Mouse (Mus musculus): ENCODE measurements around the gene Hist1h2bb. TPM values are rescaled to one million over a fixed set of nuclear protein-coding genes. Genes with fewer than 3 reads are reported as not detected.

The Hist1h2bb gene
- total and polyA plus RNA-seq, 3 experiments, result 0.53 to 2,852 (median 54.6) TPM

DNA sequence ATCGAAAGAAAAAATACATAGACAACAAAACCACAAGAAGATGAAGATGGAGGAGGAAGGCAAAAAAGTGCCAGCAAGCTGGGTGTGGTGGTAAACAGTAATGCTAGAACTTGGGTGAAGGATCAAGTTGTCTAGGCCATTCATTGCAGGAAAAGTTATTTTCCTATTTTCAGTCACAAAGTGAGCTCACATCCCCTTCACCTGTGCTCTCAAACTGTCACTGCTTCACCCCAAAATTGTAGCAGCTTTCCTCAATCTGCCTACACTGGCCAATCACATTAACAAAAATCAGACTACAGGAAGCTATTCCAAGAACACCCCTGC lies 13.3 kb downstream of the Hist1h2bb start:
- peak overlapping the region; percentile 84 for H3K27ac ChIP-seq (ENCODE audit: insufficient read depth, low read depth)
- peak overlapping the region; percentile 45 to 49 (median 48) for H3K4me3 ChIP-seq (replicated peaks in 1 of 3; ENCODE audit: low read depth in 2 of 3, low read length in 2 of 3, poor library complexity in 1 of 3)
- TF ChIP-seq SIN3A (IDR thresholded peaks at IDR 0.05; ENCODE audit: low read length) (peak; percentile 40; the same call in 1 of the 2 replicates), CHD2 (IDR thresholded peaks at IDR 0.05; ENCODE audit: low read length) (0 out of 2 replicates have a peak, but pooled peaks have one; percentile 10), KAT2A (IDR thresholded peaks at IDR 0.05; ENCODE audit: insufficient replicate concordance, low read length) (0 out of 2 replicates have a peak, but pooled peaks have one; percentile 33), RCOR1 (conservative IDR thresholded peaks at IDR 0.05; ENCODE audit: low read depth, low read length) (peak; percentile 29; the same call in 1 of the 2 replicates), EP300 (IDR thresholded peaks at IDR 0.05; ENCODE audit: low read length) (peak; percentile 43; the same call in 1 of the 2 replicates), CHD1 (IDR thresholded peaks at IDR 0.05; ENCODE audit: low read depth, low read length) (no peak), ELF1 (IDR thresholded peaks at IDR 0.05; ENCODE audit: low read depth, low read length) (no peak), ETS1 (conservative IDR thresholded peaks at IDR 0.05; ENCODE audit: low read depth, low read length) (no peak), GABPA (IDR thresholded peaks at IDR 0.05; ENCODE audit: insufficient replicate concordance, low read depth, low read length) (no peak), E2F4 (IDR thresholded peaks at IDR 0.05; ENCODE audit: insufficient replicate concordance, low read depth, low read length) (0 out of 2 replicates have a peak, but pooled peaks have one; percentile 40), JUND (conservative IDR thresholded peaks at IDR 0.05; ENCODE audit: low read depth, low read length) (peak; percentile 56; the same call in 1 of the 2 replicates), TCF12 (IDR thresholded peaks at IDR 0.05; ENCODE audit: low read depth, low read length) (no peak), IRF4 (IDR thresholded peaks at IDR 0.05; ENCODE audit: low read depth, low read length) (0 out of 2 replicates have a peak, but pooled peaks have one; percentile 50), MXI1 (IDR thresholded peaks at IDR 0.05; ENCODE audit: low read depth, low read length) (no peak), JUN (IDR thresholded peaks at IDR 0.05; ENCODE audit: insufficient read depth, low read depth, low read length) (peak; percentile 30; the same call in 1 of the 2 replicates), HCFC1 (IDR thresholded peaks at IDR 0.05; ENCODE audit: low read depth, low read length) (0 out of 2 replicates have a peak, but pooled peaks have one; percentile 5), BHLHE40 (IDR thresholded peaks at IDR 0.05; ENCODE audit: low read depth, low read length) (0 out of 2 replicates have a peak, but pooled peaks have one; percentile 28)
- no peaks in the 10 kb centered on the region for H3K36me3 ChIP-seq (replicated peaks in 1 of 2; ENCODE audit: control insufficient read depth in 1 of 2, insufficient read depth in 1 of 2, low read length in 1 of 2)
- peak overlapping the region; percentile 98 for H3K9ac ChIP-seq (ENCODE audit: insufficient read depth, low read depth)
- no peaks in the 10 kb centered on the region for H3K27me3 ChIP-seq (replicated peaks)
- no peaks in the 10 kb centered on the region for H3K9me3 ChIP-seq (replicated peaks; ENCODE audit: low read length)
- no peak for DNase-seq (ENCODE audit: extremely low read depth)
- no peaks in the 10 kb centered on the region for H3K79me2 ChIP-seq (replicated peaks; ENCODE audit: control insufficient read depth, extremely low read depth, insufficient read depth, poor library complexity, severe bottlenecking)
- H3K4me2 ChIP-seq (ENCODE audit: insufficient read depth, low read depth, poor library complexity, severe bottlenecking), result peak overlapping the region; percentile 96
- dilution Hi-C loops (cut with MboI; ENCODE audit: extremely low pct_ligation_motif_present, extremely low pct_unique_long_range_greater_than_20kb, low sequenced_read_pairs), result no loop called here
- H3K4me1 ChIP-seq (ENCODE audit: control insufficient read depth in 1 of 2, insufficient read depth in 2 of 2), result peaks cover 3 to 55% of the 10 kb centered on the region in 2 experiments; a peak in 3 of 4 replicates
- in situ Hi-C loops (cut with MboI; ENCODE audit: low pct_ligation_motif_present, low pct_unique_long_range_greater_than_20kb, low sequenced_read_pairs), result loop anchor here (25.0 kb wide), 1 partner anchor 1723 kb away; the partner anchor contains the start of genes Hist1h2ag, Hist1h2ah, Hist1h2bj and Hist1h2bk

DNA sequence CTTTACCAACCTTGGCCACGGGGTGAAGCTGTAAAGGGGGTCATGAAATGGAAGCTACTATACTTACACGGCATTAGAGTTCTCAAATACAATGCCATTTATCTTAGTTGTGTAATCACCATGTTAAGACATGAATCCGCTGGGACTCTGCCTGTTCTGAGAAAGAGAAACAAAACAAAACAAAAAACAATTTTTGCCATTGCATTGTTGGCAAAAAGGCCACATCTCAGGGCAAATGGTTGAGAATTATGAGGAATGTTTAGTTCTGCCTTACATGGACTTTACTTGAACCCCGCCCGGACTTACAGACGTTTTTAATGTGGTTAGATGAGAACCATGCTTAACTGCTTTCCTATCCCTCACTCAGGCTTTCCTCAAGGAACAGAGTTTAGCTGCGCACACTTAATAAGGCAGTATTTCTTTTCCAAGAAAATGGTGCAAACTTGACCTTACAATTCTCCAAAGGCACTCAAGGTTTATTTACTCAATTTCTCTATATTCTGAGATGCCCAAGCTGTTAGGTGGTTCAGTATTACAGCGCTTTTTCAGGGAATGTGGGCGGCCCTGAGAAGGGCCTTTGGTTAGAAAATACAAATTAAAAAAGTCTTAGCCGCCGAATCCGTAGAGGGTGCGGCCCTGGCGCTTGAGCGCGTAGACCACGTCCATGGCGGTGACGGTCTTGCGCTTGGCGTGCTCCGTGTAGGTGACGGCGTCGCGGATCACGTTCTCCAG lies 13.9 kb downstream of the Hist1h2bb start:
- in situ Hi-C loops (cut with MboI; ENCODE audit: low pct_ligation_motif_present, low pct_unique_long_range_greater_than_20kb, low sequenced_read_pairs), result loop anchor here (25.0 kb wide), 1 partner anchor 1723 kb away; the partner anchor contains the start of genes Hist1h2ag, Hist1h2ah, Hist1h2bj and Hist1h2bk

More for the DNA sequence above, 13.9 kb downstream of the Hist1h2bb start:
- no peaks in the 10 kb centered on the region for H3K27me3 ChIP-seq (replicated peaks)
- H3K36me3 ChIP-seq (replicated peaks in 1 of 2; ENCODE audit: control insufficient read depth in 1 of 2, insufficient read depth in 1 of 2, low read length in 1 of 2), result no peaks in the 10 kb centered on the region
- H3K79me2 ChIP-seq (replicated peaks; ENCODE audit: control insufficient read depth, extremely low read depth, insufficient read depth, poor library complexity, severe bottlenecking), result no peaks in the 10 kb centered on the region
- H3K27ac ChIP-seq (ENCODE audit: insufficient read depth, low read depth), result peak overlapping the region; percentile 84
- peak overlapping the region; percentile 96 for H3K4me2 ChIP-seq (ENCODE audit: insufficient read depth, low read depth, poor library complexity, severe bottlenecking)
- 0 out of 2 replicates have a peak, but pooled peaks have one; percentile 3 for TF ChIP-seq BHLHE40 (IDR thresholded peaks at IDR 0.05; ENCODE audit: low read depth, low read length)
- TF ChIP-seq POLR2AphosphoS2 (IDR thresholded peaks at IDR 0.05; ENCODE audit: low read depth, low read length), result peak; percentile 99
- no peak for TF ChIP-seq RAD21 (IDR thresholded peaks at IDR 0.05; ENCODE audit: low read depth, low read length)
- TF ChIP-seq NELFE (IDR thresholded peaks at IDR 0.05; ENCODE audit: low read depth, low read length), result peak; percentile 91
- TF ChIP-seq MYC (IDR thresholded peaks at IDR 0.05; ENCODE audit: low read depth, low read length), result 0 out of 2 replicates have a peak, but pooled peaks have one; percentile 9
- TF ChIP-seq HCFC1 (IDR thresholded peaks at IDR 0.05; ENCODE audit: low read depth, low read length), result 0 out of 2 replicates have a peak, but pooled peaks have one; percentile 1
- no peak for TF ChIP-seq MXI1 (IDR thresholded peaks at IDR 0.05; ENCODE audit: low read depth, low read length)
- peak; percentile 98 for TF ChIP-seq ZMIZ1 (IDR thresholded peaks at IDR 0.05; ENCODE audit: low read depth, low read length)
- no peak for TF ChIP-seq KAT2A (IDR thresholded peaks at IDR 0.05; ENCODE audit: insufficient replicate concordance, low read length)
- TF ChIP-seq POLR2A (IDR thresholded peaks at IDR 0.05; ENCODE audit: low read depth, low read length), result peak; percentile 82
- peak in 1 of 2 experiments; percentile 29; a peak in 1 of 4 replicates for TF ChIP-seq CTCF (conservative IDR thresholded peaks at IDR 0.05 in 1 of 2, IDR thresholded peaks at IDR 0.05 in 1 of 2; ENCODE audit: low read depth in 2 of 2, low read length in 2 of 2)
- TF ChIP-seq MEF2A (IDR thresholded peaks at IDR 0.05; ENCODE audit: borderline replicate concordance, low read depth, low read length), result peak; percentile 2; the same call in 1 of the 2 replicates
- TF ChIP-seq CHD2 (IDR thresholded peaks at IDR 0.05; ENCODE audit: low read length), result peak; percentile 7; the same call in 1 of the 2 replicates
- TF ChIP-seq TBP (conservative IDR thresholded peaks at IDR 0.05; ENCODE audit: low read depth, low read length), result 0 out of 2 replicates have a peak, but pooled peaks have one; percentile 38
- TF ChIP-seq UBTF (IDR thresholded peaks at IDR 0.05; ENCODE audit: low read depth, low read length), result 0 out of 2 replicates have a peak, but pooled peaks have one; percentile 90
- DNase-seq (ENCODE audit: extremely low read depth), result no peak
- H3K4me1 ChIP-seq (ENCODE audit: control insufficient read depth in 1 of 2, insufficient read depth in 2 of 2), result peaks cover 3 to 53% of the 10 kb centered on the region in 2 experiments; a peak in 3 of 4 replicates
- dilution Hi-C loops (cut with MboI; ENCODE audit: extremely low pct_ligation_motif_present, extremely low pct_unique_long_range_greater_than_20kb, low sequenced_read_pairs), result no loop called here
- H3K9ac ChIP-seq (ENCODE audit: insufficient read depth, low read depth), result peak overlapping the region; percentile 98
- no peaks in the 10 kb centered on the region for H3K9me3 ChIP-seq (replicated peaks; ENCODE audit: low read length)
- peak overlapping the region; percentile 45 to 49 (median 48) for H3K4me3 ChIP-seq (replicated peaks in 1 of 3; ENCODE audit: low read depth in 2 of 3, low read length in 2 of 3, poor library complexity in 1 of 3)
